Mouse (Mus musculus): ENCODE measurements around the gene Dnajc7. TPM values are rescaled to one million over a fixed set of nuclear protein-coding genes. Genes with fewer than 3 reads are reported as not detected.
"Not testable (repeated sequence)": the region's sequence is repeated elsewhere in the genome, so short reads cannot be mapped to it uniquely, and the experiment has no call there.

Dnajc7 gene
- polyA plus RNA-seq, 2 experiments from 2014 or later = 426 to 510 TPM

DNA sequence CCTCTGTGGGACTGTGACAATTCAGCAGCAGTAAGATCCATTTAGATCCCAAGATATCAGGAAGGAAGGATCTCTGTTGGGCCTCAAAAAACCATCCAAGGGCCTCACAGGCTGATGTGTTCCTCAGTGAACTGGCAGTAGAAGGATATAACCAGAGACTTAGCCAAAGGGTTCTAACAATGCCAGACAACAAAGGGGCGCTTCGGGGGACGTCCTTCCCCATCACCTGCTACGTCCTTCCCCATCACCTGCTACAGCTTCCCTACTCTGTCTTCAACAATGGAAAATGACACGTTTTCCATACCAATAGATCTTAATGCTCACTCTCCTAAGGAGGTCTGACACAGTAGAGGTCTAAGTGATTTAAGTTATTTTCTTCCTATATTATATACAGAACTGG is 3.6 kb downstream of the Dnajc7 start:
- ATAC-seq = no peak

DNA sequence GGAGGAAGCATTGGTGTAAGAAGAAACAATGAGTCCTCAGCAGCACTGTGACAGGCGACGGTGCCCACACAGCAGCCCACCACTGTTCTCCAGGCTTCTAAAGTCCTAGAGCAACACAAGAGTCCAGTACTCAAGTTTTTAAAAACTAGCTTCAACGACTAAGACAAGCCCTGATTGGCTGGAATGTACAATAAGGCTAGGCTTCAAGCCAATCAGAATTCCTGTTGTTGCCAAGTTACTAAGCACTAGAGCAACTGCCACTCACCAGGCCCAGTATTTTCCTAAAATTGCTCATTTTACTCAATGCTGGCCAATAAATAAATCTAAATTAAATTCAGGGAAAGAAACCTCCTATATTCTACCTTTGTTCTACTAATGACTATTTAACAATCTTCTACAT is 6.7 kb downstream of the Dnajc7 start:
- ATAC-seq = no peak

DNA sequence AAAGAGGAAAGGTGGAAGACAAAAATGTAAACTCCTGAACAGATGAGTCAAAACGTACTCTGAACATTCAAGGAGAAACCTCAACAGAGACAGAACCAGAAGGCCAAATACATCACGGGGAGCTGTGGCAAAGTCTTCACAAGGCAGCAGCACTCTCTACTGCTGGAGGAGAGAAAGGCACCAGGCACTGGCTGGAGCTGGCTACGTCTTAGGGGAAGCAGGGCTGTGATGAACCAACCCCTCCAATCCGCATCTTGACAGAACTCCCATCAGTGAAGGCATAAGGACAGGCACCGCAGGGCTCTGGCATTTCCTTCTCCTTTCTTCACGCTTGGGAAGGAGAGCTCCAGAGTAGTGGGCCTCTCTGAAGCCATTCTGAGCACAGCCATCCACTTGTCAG is 8.3 kb downstream of the Dnajc7 start:
- no peak for ATAC-seq

DNA sequence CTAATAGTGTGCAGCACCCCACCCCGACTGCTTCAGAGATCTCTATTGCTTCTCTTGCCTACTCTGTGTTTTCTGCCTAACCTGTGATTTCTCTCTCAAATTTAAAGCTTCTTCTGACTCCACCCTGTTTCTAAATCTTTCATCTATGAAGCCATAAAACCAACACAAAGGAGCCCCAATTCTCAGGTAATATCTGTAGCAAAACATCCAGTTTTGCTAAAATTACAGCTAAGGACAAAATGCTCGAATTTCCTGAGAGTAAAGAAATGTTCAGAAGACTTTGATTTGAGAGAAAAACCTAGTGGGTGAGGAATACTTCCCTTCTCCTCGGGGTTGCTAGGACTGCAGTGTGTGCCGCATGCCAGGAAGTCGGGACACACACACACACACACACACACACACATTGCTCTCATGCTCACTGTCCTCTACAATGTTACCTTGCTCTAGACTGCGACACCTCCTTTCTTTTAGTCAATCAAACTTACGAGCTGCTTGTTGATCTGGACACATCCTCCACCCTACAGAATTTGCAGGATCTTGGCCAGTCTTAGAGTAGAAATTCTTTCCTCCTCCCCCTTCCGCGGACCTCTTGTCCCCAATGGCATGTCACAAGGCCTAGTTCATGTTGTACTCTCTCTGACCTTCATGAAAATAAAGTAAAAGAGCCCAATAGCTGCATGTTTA is 9.8 kb downstream of the Dnajc7 start:
- ATAC-seq = peak; percentile 47

DNA sequence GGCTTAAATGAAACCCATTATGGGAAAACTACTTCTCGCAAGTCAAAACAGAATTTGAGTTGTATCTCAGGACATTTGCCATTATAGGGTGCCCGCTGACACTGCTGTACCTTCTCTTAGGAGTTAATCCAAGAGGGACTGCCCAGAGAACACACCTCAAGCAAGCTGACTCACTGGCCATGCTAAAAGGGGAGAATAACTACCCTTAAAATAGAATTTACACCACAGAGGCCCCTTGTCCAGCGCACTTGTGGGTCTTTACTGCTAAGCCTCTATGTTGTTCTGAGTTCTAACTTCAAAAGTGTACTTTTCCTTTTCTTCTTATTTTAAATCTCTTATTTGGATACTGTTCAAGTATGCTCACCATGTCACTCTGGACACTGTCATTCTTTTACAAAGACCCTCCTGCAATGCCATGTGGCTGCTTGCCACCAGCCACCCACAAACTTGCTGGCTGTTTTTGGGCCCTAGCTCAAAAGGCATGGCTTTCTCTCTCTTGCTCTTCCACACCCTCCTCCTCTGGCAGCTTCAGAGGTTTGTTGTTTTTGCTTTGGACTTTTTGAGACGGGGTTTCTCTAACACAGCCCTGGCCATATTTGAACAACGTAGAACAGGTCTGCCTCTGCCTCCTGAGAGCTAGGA is 10.5 kb downstream of the Dnajc7 start:
- ATAC-seq = no peak

DNA sequence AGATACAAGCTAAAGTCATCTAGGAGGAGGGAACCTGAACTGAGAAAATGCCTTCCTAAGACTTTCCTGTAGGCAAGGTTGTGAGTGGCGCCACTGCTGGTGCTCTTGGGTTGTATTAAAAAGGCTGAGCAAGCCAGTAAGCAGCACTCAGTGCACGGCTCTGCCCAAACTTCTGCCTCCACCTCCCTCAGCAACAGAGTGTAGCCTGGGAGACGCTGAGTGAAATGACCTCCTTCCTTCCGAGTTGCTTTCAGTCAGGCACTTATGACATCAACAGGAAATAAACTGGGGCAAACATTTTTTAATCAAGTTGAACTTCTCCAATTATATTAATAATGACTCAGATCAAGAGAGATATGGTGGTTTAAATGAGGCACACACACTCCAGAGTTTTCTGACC is 11.2 kb downstream of the Dnajc7 start:
- ATAC-seq = peak; percentile 88

DNA sequence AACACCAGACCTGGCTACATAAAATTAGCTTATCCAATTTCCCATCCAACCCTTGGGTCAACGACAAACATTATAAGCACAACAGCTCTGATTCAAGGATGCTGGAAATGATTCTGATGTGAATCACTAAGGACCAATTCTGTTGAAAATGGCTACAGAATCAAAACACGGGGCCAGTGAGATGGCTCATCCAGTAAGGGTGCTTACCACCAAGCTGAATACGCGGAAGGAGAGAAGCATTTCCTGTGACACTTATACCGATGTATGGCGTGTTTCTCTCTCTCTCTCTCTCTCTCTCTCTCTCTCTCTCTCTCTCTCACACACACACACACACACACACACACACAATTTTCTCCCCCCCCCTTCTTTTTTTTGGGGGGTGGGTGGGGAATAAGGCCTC is 12.8 kb downstream of the Dnajc7 start:
- no peak for ATAC-seq

DNA sequence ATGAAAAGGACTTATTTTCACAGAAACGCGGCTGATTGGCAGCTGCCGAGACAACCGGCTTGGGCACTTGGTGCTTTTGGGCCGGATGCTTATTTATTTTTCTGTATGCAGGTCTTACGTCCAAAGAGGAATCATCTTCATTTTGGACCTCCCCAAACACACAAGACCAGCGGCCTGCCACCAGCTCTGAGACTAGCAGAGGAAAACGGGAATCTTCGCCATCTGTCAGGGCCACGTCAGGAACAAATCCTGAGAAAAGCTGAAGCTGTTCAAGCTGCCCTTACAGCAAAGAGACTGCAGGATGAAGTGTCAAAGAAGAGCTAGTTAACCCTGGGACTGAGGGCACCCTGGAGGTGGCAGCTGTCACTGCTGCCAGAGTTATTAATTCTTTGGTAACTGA is 14.5 kb downstream of the Dnajc7 start:
- ATAC-seq = no peak

DNA sequence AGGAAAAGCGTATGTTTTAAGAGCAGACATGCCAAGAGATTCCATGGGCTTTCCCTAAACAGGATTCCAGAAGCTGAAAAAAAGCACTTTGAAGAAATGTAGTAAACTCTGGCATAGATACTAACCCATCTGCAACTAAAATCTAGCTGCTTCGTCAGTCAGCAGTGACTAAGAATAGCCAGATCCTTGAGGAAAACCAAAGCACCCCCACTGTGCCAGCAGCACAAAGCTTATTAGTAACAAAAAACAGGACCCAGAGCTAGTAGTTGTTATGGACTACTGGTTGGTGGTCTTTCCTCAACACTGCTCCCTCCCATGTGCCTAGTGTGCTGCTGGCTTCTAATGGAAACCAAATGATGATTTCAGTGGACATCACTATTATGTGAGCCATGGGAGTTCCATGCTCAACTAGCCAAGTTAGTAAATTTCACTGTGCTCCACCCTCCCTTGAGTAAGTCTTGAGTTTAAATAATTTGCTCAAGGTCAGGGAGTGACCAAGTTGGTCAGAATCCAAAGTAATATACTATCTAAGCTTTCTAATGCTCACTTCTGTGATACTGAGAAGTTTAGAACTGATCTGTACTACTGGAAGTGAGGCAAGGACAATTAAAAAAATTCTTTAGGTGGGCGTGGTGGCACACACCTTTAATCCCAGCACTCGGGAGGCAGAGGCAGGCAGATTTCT is 15.5 kb downstream of the Dnajc7 start:
- no peak for ATAC-seq

DNA sequence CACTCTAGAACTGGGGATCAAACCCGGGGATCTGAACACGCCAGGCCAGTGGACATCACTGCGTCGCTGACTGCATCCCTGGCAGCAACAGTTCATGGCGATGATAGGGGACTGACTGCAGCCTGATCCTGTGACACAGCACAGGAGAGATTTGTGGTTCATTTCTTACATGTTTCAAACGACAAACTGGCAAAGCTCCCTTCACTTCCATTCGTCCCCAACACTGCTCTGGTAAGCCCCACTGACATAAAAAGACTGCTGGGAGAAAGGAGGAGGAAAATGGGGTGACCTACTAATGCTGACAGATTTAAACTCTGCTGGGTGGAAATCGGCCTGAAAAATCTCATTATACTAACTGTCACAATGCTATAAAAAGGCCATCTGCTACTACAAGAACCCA is 16.2 kb downstream of the Dnajc7 start:
- ATAC-seq = no peak

DNA sequence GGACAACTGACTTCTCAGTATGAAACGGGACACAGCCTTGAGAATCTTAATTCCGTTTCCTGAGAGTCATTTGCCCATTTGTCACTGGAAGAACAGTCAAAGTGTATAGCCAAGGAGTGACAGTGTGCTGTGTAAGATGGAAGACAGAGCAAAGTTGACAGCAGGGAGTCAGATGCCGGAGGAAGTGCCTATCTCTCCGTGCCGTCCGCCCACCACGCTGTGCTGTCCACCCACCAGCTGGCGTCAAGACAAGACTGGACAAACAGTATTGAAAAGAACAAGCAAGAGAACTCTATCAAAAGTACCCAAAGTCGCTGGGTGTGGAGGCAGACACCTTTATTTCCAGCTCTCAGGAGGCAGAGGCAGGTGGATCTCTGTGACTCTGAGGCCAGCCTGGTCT is 16.8 kb downstream of the Dnajc7 start:
- ATAC-seq = no peak

DNA sequence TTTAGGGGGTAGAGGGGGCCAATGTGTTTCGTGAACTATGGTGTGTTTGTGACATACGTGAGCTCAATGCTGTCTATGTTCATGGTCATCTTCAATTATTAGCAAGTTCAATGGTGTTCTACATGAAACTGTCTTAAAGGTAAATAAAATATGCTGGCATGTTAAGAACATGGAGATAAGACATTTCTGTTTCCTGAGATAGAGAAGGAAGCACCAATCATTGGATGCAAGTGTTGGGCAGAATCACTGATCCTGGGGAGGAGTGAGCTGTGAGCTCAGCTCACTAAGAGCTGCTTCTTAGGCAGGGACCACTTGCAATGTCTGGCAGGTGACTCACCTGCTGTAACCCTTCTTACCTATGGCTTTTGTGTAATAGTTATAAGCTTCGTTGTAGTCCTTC is 18.6 kb downstream of the Dnajc7 start:
- no peak for ATAC-seq

DNA sequence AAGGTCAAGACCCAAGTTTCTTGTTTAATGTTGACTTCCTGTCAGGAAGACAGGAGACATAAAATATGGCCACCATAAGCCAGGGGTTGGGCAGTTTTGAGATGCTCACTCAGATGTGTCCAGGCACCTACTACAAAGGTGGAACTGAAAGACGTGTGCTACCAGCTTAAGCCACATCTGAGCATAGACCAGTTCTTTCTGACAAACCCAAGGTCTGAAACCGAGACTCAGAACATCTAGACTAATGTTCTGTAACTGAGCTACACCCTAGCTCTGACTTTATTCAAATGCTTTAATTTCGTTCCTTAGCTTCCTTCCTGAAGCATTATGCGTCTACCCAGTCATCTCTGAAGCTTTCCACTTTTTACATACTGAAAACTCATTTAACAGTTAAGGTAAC is 21.9 kb downstream of the Dnajc7 start:
- no peak for ATAC-seq

DNA sequence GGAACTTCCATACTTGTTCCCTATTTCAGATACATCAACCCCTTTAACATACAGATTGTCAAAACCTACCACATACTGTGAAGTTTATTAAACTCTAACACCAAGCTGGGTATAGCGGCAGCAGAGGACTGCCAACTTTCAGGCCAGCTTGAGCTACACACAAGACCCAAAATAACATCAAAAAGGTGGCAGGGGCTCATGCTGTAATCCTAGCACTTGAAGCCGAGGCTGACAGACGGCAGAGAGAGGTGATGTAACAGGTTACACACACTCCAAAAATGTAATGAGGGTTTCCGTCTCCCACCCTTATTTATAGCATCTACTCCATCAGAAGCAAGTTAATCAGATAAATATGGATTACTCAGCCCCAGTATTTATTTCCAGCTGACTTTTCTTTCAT is 24.4 kb downstream of the Dnajc7 start:
- no peak for ATAC-seq

DNA sequence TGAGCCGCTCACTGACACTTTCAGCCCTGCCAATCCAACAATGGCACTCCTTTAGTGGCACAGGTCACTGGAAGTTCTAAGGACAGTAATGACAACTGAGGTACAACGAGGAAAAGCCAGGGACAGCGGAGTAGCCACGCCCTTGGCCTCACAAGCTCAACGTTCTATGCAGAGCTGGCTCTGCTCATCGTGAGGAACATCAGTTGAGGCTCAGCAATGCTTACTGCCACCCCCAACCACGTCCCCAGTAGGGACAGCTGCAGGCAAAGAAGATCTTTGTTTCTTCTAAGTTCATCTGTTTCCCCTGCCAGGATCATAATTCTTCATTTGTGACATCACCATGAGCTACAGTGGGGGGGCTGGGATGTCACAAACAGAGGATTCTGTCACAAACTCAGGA is 25.4 kb downstream of the Dnajc7 start:
- no peak for ATAC-seq

DNA sequence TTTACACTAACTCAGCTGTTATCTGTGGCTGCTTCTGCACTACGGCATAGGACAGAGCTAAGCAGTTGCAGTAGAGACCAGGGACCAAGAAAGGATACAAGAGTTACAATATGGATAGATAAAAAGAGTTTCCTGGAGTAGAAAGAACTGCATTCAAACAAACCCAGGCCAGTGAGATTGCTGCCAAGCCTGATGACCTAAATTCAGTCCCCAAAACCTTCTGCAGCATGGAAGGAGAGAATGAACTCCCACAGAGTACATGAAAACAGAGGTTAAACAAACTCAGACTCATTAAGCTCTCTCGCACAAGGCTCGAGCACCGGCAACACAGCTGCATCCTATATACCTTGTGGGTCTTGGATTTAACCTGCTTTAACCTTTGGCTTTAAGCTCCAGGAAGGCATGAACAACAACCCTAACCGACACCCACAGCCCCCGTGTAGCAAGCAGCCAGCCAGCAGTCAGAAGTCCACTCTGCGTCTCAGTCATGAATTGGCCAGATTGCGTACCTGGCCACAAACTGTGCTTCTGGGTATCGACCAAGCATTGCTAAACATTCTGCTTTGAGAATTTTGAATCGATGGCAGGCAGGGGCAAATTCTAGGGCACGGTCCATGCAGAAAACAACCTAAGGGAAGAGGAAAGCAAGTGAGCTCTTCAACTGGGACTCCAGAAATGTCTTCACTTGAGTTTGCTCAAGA is 27.5 kb downstream of the Dnajc7 start:
- ATAC-seq = no peak

DNA sequence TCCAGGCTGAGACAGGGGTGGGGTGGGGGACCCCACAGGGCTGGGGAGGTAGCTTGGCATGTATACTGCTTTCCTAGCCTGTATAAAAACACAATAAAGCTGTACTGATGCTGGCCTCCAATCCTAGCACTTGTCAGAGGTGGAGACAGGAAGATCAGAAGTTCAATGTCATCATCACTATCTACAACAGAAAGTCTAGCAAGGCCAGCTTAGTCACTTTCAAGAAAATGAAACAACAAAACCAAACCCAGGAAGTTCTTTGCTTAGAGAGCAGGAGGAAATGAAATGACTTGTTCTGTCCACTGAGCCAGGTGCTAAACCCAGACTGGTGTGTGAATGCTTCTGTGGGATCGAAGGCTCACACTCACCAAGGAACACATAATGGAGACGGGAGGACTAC is 31.5 kb downstream of the Dnajc7 start:
- ATAC-seq = peak; percentile 89

DNA sequence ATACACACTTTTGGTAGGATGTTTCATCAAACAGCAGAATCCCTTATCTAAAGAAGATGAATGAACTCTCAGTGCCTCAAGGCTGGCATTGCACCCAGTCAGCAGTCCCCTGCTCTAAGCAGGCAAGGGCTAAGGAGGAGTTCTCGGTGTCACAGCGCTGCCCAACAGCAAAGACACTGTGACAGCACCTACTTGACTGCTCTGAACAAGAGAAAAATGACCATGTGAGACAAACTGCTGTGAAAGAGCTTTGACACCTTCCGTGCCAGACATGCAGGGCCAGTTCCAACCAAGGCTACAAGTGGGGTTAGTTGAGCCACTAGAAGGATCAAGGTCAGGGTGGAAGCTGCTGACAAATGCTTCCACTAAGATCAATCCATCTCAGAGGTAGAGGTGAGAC is 34.8 kb downstream of the Dnajc7 start:
- no peak for ATAC-seq

DNA sequence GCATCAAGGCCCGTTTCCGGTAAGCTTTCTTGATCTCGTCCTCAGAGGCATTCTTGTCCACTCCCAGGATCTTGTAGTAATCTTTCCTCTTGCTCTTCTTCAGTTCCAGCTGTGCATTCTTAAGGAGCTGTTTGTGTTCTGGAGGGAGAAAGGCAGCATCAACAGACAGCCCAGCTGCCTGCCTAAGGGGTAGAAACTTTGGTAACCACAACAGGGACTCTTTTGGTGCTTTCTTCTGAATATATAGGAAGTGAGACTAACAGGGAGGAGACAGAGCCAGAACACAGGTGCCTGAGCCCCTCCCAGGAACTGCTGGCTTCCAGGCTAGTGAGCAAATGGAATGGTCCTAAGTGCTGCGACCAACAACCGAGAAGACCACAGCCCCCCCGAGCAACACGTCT is 35.4 kb downstream of the Dnajc7 start:
- peak; percentile 44 for ATAC-seq

DNA sequence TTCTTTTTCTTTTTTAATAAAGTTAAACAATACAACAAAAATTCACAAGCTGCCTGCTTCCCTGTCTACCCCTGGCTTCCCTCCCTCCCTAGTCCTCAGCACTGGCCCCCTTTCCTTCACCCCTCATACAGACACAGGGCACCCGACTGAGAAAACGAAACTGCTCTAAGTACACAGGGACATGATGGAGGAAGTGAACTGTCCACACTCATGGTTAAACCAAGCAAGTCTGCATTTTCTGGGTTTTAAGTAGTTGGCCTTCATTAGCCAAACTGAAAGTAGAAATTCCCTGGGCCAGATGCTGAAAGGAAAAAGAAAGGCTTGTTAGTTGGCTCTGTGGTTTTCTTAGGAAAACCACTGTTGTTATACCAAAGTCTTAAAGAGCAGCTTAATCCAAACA is 37.1 kb downstream of the Dnajc7 start:
- ATAC-seq = no peak

DNA sequence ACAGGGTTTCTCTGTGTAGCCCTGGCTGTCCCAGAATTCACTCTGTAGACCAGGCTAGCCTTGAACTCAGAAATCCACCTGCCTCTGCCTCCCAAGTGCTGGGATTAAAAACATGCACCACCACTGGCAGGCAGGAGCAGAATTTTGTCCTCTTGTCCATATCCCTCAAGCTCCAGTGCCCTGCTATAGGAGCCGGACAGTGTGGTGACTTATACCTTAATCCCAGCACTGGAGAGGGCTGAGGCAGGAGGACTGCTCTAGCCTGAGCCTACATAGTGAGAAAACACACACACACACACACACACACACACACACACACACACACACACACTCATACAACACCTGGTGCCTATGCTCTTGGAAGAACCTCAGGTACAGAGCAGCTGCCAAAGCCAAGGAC is 37.6 kb downstream of the Dnajc7 start:
- not testable (repeated sequence) for ATAC-seq

DNA sequence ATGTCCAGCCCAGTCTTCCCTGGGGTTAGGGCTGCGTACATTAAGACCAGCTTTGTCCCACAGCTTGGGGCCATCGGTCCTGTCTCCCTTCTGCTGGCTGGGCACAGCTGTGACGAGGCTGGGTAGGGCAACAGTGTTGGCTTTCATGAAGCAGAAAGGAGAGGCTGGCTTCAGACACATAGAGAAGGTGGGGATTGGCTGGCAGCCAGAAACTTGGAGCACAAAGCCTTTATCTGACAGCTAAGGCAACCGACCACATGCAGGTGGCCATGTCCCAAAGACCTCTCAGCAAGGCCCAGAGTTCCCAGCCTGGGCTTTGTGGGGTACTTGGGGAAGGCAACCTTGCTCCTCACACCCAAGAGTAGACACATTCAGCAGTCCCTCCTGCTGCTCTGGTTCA is 38.2 kb downstream of the Dnajc7 start:
- no peak for ATAC-seq

DNA sequence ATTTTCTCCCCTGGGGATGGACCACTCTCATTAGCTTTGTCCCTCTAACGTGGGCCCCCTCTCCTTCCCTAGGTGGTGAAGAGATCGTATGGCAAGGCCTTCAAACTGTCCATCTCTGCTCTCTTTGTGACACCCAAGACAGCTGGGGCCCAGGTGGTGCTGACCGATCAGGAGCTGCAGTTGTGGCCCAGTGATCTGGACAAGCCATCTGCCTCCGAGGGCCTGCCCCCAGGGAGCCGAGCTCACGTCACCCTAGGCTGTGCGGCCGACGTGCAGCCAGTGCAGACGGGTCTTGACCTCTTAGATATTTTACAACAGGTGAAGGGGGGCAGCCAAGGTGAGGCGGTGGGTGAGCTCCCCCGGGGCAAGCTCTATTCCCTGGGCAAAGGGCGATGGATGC is 39.7 kb downstream of the Dnajc7 start:
- no peak for ATAC-seq
